Comparison of ENCODE assay signal across 11 mouse cellular contexts in genomic region chr2:109768814-109769213, GRCm38 (mm10).
"Had no signal": no experiment of that assay in that cellular context is flagged by ENCODE, and none has a peak within 500 bp of the region (broad histone marks: within the 10 kb centered on the region; RNA-seq: fewer than 3 reads in every experiment).

No protein-coding gene starts in this region.

- ATAC-seq: liver, postnatal 0 days; lung, postnatal 0 days; midbrain, embryonic 13.5 days; midbrain, embryonic 15.5 days had no signal

- DNase-seq: liver, postnatal 0 days; lung, adult 2 months; lung, postnatal 14 days; lung, postnatal 36 days; right cerebral cortex, postnatal 14 days; thymus, adult 18-20 months; thymus, postnatal 14 days; thymus, postnatal 36 days had no signal
